Mouse (Mus musculus): ENCODE results near the gene Ntn3.

DNA sequence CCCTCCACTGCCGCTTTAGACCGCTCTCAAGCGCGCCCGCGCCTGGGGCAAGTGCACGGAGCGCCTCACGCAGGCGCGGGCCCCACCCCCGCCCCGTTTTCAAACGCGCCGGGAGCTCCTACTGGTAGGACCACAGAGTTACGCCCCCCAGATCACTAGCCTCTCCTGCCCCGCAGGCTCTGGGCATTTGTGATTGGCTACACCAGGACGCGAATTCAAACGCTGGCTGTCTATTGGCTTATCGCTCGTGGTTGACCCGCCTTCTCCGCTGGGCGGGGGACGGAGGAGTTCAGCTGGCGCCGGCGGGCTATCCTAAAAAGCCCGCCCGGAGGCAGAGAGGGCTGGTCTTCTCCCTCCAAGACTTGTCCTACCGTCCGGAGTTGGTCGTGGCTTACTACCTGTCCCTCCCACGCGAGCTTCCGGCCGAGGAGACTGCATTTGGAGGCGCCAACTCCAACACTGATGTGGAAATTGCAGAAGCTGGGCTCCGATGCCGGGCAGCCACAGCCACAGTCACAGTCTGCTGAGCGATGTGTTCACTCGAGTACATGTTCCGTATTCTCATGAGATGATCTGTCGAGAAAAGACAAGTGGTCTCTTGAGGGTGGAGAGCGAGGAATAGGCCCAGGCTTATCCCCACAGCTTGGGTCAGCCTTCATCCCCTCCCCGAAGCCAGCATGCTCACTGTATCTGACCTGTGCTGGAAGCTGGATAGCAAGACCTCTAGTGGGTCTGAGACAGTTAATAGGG lies 42.2 kb upstream of the Ntn3 start, which contains the start of gene Ccnf:
- peak; percentile 56 for TF ChIP-seq CTCF (IDR thresholded peaks at IDR 0.05)
- no peak for TF ChIP-seq EP300 (IDR thresholded peaks at IDR 0.05)
